Mouse (Mus musculus) CH12.LX (cell line): ENCODE measurements at regions not wholly inside any gene's neighbourhood (a gene's known extent, or its start where the extent isn't known, plus 50 kb on each side); places are given as distances from the start of the nearest gene placed in this dataset.

Source experiments
- DNase-seq: peaks from one replicate; pipeline ENCODE4 v3.0.0-alpha.2; 2013; ENCODE audit errors: extremely low read depth
- H3K27ac ChIP-seq: 2 replicates; pipeline ENCODE4 v1.5.1; 2012; ENCODE audit warnings: low read depth, mild to moderate bottlenecking, control low read depth, moderate library complexity; ENCODE audit not compliant: insufficient read depth
- H3K27me3 ChIP-seq: replicated peaks from 2 replicates; pipeline ENCODE3; 2012; ENCODE audit warnings: inconsistent platforms
- H3K36me3 ChIP-seq, 2 experiments: replicated peaks in 1 of 2; 2 replicates each; pipeline versions ENCODE3 to v1.6.1; 2012; ENCODE audit warnings: inconsistent platforms in 1 of 2, low read length in 1 of 2, mild to moderate bottlenecking in 1 of 2, mixed read lengths in 1 of 2, moderate library complexity in 1 of 2; ENCODE audit not compliant: control insufficient read depth in 1 of 2, insufficient read depth in 1 of 2
- H3K4me1 ChIP-seq, 2 experiments: 2 replicates each; pipeline ENCODE4 v1.6.1; 2012; ENCODE audit warnings: inconsistent platforms in 1 of 2, moderate library complexity in 1 of 2; ENCODE audit not compliant: insufficient read depth in 2 of 2, control insufficient read depth in 1 of 2
- H3K4me2 ChIP-seq: 2 replicates; pipeline ENCODE4 v1.6.1; 2012; ENCODE audit warnings: low read depth, mild to moderate bottlenecking, control low read depth; ENCODE audit not compliant: poor library complexity, insufficient read depth, severe bottlenecking
- H3K4me3 ChIP-seq, 3 experiments: fragments of 150-350 bp in 1 of 3; sonication (generic) in 1 of 3; replicated peaks in 1 of 3; 2 replicates each; pipeline versions ENCODE3 to v1.5.1; 2011 to 2012; ENCODE audit warnings: low read depth in 2 of 3, low read length in 2 of 3, mild to moderate bottlenecking in 2 of 3, moderate library complexity in 2 of 3, control low read depth in 1 of 3, improper control_type of control experiment in 1 of 3, inconsistent platforms in 1 of 3, mixed read lengths in 1 of 3; ENCODE audit not compliant: poor library complexity in 1 of 3
- H3K79me2 ChIP-seq: replicated peaks from 2 replicates; pipeline ENCODE4 v1.6.1; 2012; ENCODE audit warnings: mild to moderate bottlenecking, moderate library complexity; ENCODE audit not compliant: control insufficient read depth, poor library complexity, insufficient read depth, severe bottlenecking; ENCODE audit errors: extremely low read depth
- H3K9ac ChIP-seq: 2 replicates; pipeline ENCODE4 v1.6.1; 2012; ENCODE audit warnings: low read depth, mild to moderate bottlenecking, control low read depth, moderate library complexity; ENCODE audit not compliant: insufficient read depth
- H3K9me3 ChIP-seq: replicated peaks from 2 replicates; pipeline ENCODE3; 2012; ENCODE audit warnings: low read length, inconsistent platforms, mixed read lengths
- BHLHE40 ChIP-seq: IDR thresholded peaks from 2 replicates; pipeline ENCODE4 v1.6.1; 2011; ENCODE audit warnings: mild to moderate bottlenecking, low read depth, low read length, improper control_type of control experiment
- CHD2 ChIP-seq: IDR thresholded peaks from 2 replicates; pipeline ENCODE4 v1.6.1; 2011; ENCODE audit warnings: low read length, improper control_type of control experiment
- ELF1 ChIP-seq: IDR thresholded peaks from 2 replicates; pipeline ENCODE4 v1.6.1; 2014; ENCODE audit warnings: low read depth, mild to moderate bottlenecking, inconsistent platforms, low read length, improper control_type of control experiment
- HCFC1 ChIP-seq: IDR thresholded peaks from 2 replicates; pipeline ENCODE4 v1.6.1; 2012; ENCODE audit warnings: low read depth, mild to moderate bottlenecking, inconsistent platforms, low read length, improper control_type of control experiment
- IRF4 ChIP-seq: IDR thresholded peaks from 2 replicates; pipeline ENCODE4 v1.6.1; 2014; ENCODE audit warnings: low read depth, mild to moderate bottlenecking, inconsistent platforms, low read length, improper control_type of control experiment
- JUN ChIP-seq: IDR thresholded peaks from 2 replicates; pipeline ENCODE4 v1.6.1; 2011; ENCODE audit warnings: low read depth, mild to moderate bottlenecking, low read length, improper control_type of control experiment, moderate library complexity; ENCODE audit not compliant: insufficient read depth
- NELFE ChIP-seq: IDR thresholded peaks from 2 replicates; pipeline ENCODE4 v1.6.1; 2011; ENCODE audit warnings: low read depth, low read length, improper control_type of control experiment
- NRF1 ChIP-seq: IDR thresholded peaks from 2 replicates; pipeline ENCODE4 v1.6.1; 2014; ENCODE audit warnings: low read depth, mild to moderate bottlenecking, inconsistent platforms, low read length, improper control_type of control experiment, moderate library complexity
- POLR2A ChIP-seq: IDR thresholded peaks from 2 replicates; pipeline ENCODE4 v1.6.1; 2011; ENCODE audit warnings: low read depth, mild to moderate bottlenecking, improper control_type of control experiment, low read length
- POLR2AphosphoS2 ChIP-seq: IDR thresholded peaks from 2 replicates; pipeline ENCODE4 v1.6.1; 2011; ENCODE audit warnings: low read depth, low read length, improper control_type of control experiment
- RAD21 ChIP-seq: IDR thresholded peaks from 2 replicates; pipeline ENCODE4 v1.6.1; 2011; ENCODE audit warnings: low read depth, mild to moderate bottlenecking, low read length, improper control_type of control experiment, moderate library complexity
- SIN3A ChIP-seq: IDR thresholded peaks from 2 replicates; pipeline ENCODE4 v1.6.1; 2012; ENCODE audit warnings: low read length, improper control_type of control experiment, inconsistent platforms
- TBP ChIP-seq: conservative IDR thresholded peaks from 2 replicates; pipeline ENCODE4 v1.6.1; 2011; ENCODE audit warnings: low read depth, low read length, improper control_type of control experiment
- UBTF ChIP-seq: IDR thresholded peaks from 2 replicates; pipeline ENCODE4 v1.6.1; 2012; ENCODE audit warnings: low read depth, mild to moderate bottlenecking, inconsistent platforms, low read length, improper control_type of control experiment, moderate library complexity
- ZMIZ1 ChIP-seq: IDR thresholded peaks from 2 replicates; pipeline ENCODE4 v1.6.1; 2012; ENCODE audit warnings: low read depth, mild to moderate bottlenecking, inconsistent platforms, low read length, improper control_type of control experiment
- dilution Hi-C: fragments of 300-500 bp; cut with MboI; formaldehyde crosslinking; loops from 2 replicates; pipeline ENCODE4 v1.14.3; 2020; ENCODE audit warnings: low sequenced_read_pairs; ENCODE audit not compliant: extremely low pct_unique_long_range_greater_than_20kb, extremely low pct_ligation_motif_present
- in situ Hi-C: fragments of 300-500 bp; cut with MboI; formaldehyde crosslinking; loops from 3 replicates; pipeline ENCODE4 v1.14.3; 2019; ENCODE audit warnings: low sequenced_read_pairs, low pct_ligation_motif_present, low pct_unique_long_range_greater_than_20kb, mixed read lengths

- in situ Hi-C loops, result no loop called here
- H3K4me3 ChIP-seq, result no peak overlapping the region
- DNase-seq, result no peak
- H3K27ac ChIP-seq, result no peak overlapping the region
- H3K9ac ChIP-seq, result no peak overlapping the region
- TF ChIP-seq IRF4, result no peak
- TF ChIP-seq JUN, result no peak
- no peak for TF ChIP-seq ZMIZ1
- no peak for TF ChIP-seq BHLHE40
- TF ChIP-seq NRF1, result no peak
- no peak for TF ChIP-seq UBTF
- no peak for TF ChIP-seq POLR2A
- no peak overlapping the region for H3K4me2 ChIP-seq
- H3K4me1 ChIP-seq, result no peaks in the 10 kb centered on the region
- dilution Hi-C loops, result no loop called here
- H3K36me3 ChIP-seq, result no peaks in the 10 kb centered on the region
- H3K27me3 ChIP-seq, result peaks cover 76% of the 10 kb centered on the region
- H3K9me3 ChIP-seq, result no peaks in the 10 kb centered on the region
- no peaks in the 10 kb centered on the region for H3K79me2 ChIP-seq
These were observed 139.6 kb downstream of the Otor start for GRCm38 (mm10) chr2:143217760-143218358.

GRCm38 (mm10) chr2:143222326-143222725 is 144.1 kb downstream of the Otor start:
- Histone ChIP-seq H3K79me2 (no peaks in the 10 kb centered on the region), H3K27ac (no peak overlapping the region), H3K9me3 (no peaks in the 10 kb centered on the region), H3K4me3 (no peak overlapping the region), H3K4me1 (no peaks in the 10 kb centered on the region), H3K9ac (no peak overlapping the region), H3K27me3 (peaks cover 64% of the 10 kb centered on the region), H3K36me3 (no peaks in the 10 kb centered on the region), H3K4me2 (no peak overlapping the region)
- in situ Hi-C loops, result no loop called here
- DNase-seq, result no peak
- TF ChIP-seq SIN3A, result no peak
- TF ChIP-seq CHD2, result no peak
- TF ChIP-seq HCFC1, result no peak
- TF ChIP-seq NRF1, result no peak
- no peak for TF ChIP-seq RAD21
- TF ChIP-seq NELFE, result no peak
- TF ChIP-seq POLR2AphosphoS2, result no peak
- no peak for TF ChIP-seq ELF1
- TF ChIP-seq TBP, result no peak
- dilution Hi-C loops, result no loop called here
